Mouse (Mus musculus) E14TG2a.4 (cell line): ENCODE results near the gene Ccdc38.

Source experiments
- H3K27me3 ChIP-seq: 2 replicates; pipeline ENCODE4 v1.6.1; 2014; ENCODE audit warnings: low read length, control low read depth; ENCODE audit not compliant: insufficient read depth
- H3K36me3 ChIP-seq: 2 replicates; pipeline ENCODE4 v1.6.1; 2014; ENCODE audit warnings: low read length, control low read depth; ENCODE audit not compliant: insufficient read depth
- H3K4me1 ChIP-seq: replicated peaks from 2 replicates; pipeline ENCODE4 v1.6.1; 2014; ENCODE audit warnings: low read depth, low read length, control low read depth
- H3K4me3 ChIP-seq: replicated peaks from 2 replicates; pipeline ENCODE4 v1.5.1; 2014; ENCODE audit warnings: mild to moderate bottlenecking, low read length
- H3K9me3 ChIP-seq: 2 replicates; pipeline ENCODE4 v1.6.1; 2014; ENCODE audit warnings: low read length, control low read depth
- CTCF ChIP-seq: conservative IDR thresholded peaks from 2 replicates; pipeline ENCODE4 v1.5.1; 2014; ENCODE audit warnings: low read length
- NANOG ChIP-seq: IDR thresholded peaks from 2 replicates; pipeline ENCODE4 v1.6.1; 2014; ENCODE audit warnings: borderline replicate concordance, low read length, mixed read lengths
- POU5F1 ChIP-seq: IDR thresholded peaks from 2 replicates; pipeline ENCODE4 v1.6.1; 2014; ENCODE audit warnings: low read length, borderline replicate concordance

Gene Ccdc38

GRCm38 (mm10) chr10:93588796-93589195 lies 48.4 kb downstream of the Ccdc38 start:
- no peaks in the 10 kb centered on the region for H3K9me3 ChIP-seq
- peaks cover 39% of the 10 kb centered on the region for H3K36me3 ChIP-seq
- H3K4me3 ChIP-seq: peak overlapping the region; percentile 90
- peaks cover 20% of the 10 kb centered on the region for H3K4me1 ChIP-seq
- no peaks in the 10 kb centered on the region for H3K27me3 ChIP-seq
- TF ChIP-seq CTCF (no peak), POU5F1 (no peak), NANOG (no peak)

GRCm38 (mm10) chr10:93589281-93589848 lies 48.9 kb downstream of the Ccdc38 start, which contains the start of gene Snrpf:
Snrpf (minus strand) TSS chr10:93589706.
- Histone ChIP-seq H3K4me1 (peaks cover 22% of the 10 kb centered on the region), H3K4me3 (peak within 1 kb of the TSS; percentile 90), H3K36me3 (peaks cover 35% of the 10 kb centered on the region), H3K27me3 (peaks cover under 1% of the 10 kb centered on the region; the same call in 1 of the 2 replicates), H3K9me3 (no peaks in the 10 kb centered on the region)
- TF ChIP-seq POU5F1 (no peak), CTCF (no peak), NANOG (no peak)

GRCm38 (mm10) chr10:93592456-93592855 lies 52.0 kb downstream of the Ccdc38 start:
- Histone ChIP-seq H3K4me3 (no peak overlapping the region), H3K27me3 (peaks cover 9% of the 10 kb centered on the region; the same call in 1 of the 2 replicates), H3K4me1 (peaks cover 18% of the 10 kb centered on the region), H3K36me3 (peaks cover 6% of the 10 kb centered on the region), H3K9me3 (no peaks in the 10 kb centered on the region)
- no peak for TF ChIP-seq NANOG
- no peak for TF ChIP-seq CTCF
- TF ChIP-seq POU5F1: no peak

GRCm38 (mm10) chr10:93594022-93594482 lies 53.6 kb downstream of the Ccdc38 start:
- no peaks in the 10 kb centered on the region for H3K9me3 ChIP-seq
- H3K27me3 ChIP-seq: peaks cover 9% of the 10 kb centered on the region; the same call in 1 of the 2 replicates
- TF ChIP-seq POU5F1: no peak
- no peak for TF ChIP-seq NANOG
- peak; percentile 13; the same call in 1 of the 2 replicates for TF ChIP-seq CTCF
- H3K4me3 ChIP-seq: peak overlapping the region; percentile 45; the same call in 1 of the 2 replicates
- H3K36me3 ChIP-seq: no peaks in the 10 kb centered on the region
- H3K4me1 ChIP-seq: peaks cover 6% of the 10 kb centered on the region; the same call in 1 of the 2 replicates

GRCm38 (mm10) chr10:93595831-93596230 lies 55.4 kb downstream of the Ccdc38 start:
- H3K4me3 ChIP-seq: no peak overlapping the region
- no peaks in the 10 kb centered on the region for H3K36me3 ChIP-seq
- no peaks in the 10 kb centered on the region for H3K9me3 ChIP-seq
- H3K4me1 ChIP-seq: peaks cover 6% of the 10 kb centered on the region; the same call in 1 of the 2 replicates
- H3K27me3 ChIP-seq: peaks cover 9% of the 10 kb centered on the region; the same call in 1 of the 2 replicates
- no peak for TF ChIP-seq CTCF
- no peak for TF ChIP-seq NANOG
- TF ChIP-seq POU5F1: no peak

- Histone ChIP-seq H3K36me3 (no peaks in the 10 kb centered on the region), H3K4me3 (no peak overlapping the region), H3K4me1 (peaks cover 6% of the 10 kb centered on the region; the same call in 1 of the 2 replicates), H3K9me3 (no peaks in the 10 kb centered on the region), H3K27me3 (peaks cover 9% of the 10 kb centered on the region; the same call in 1 of the 2 replicates)
- TF ChIP-seq POU5F1 (no peak), CTCF (no peak), NANOG (no peak)
Measured at GRCm38 (mm10) chr10:93596641-93597040, 56.2 kb downstream of the Ccdc38 start.

- no peak for TF ChIP-seq NANOG
- TF ChIP-seq CTCF: no peak
- no peak for TF ChIP-seq POU5F1
- Histone ChIP-seq H3K4me1 (no peaks in the 10 kb centered on the region), H3K27me3 (peaks cover 7% of the 10 kb centered on the region; the same call in 1 of the 2 replicates), H3K9me3 (no peaks in the 10 kb centered on the region), H3K4me3 (no peak overlapping the region), H3K36me3 (no peaks in the 10 kb centered on the region)
Measured at GRCm38 (mm10) chr10:93602309-93602708, 61.9 kb downstream of the Ccdc38 start.

GRCm38 (mm10) chr10:93603256-93603655 lies 62.8 kb downstream of the Ccdc38 start:
- no peak overlapping the region for H3K4me3 ChIP-seq
- no peaks in the 10 kb centered on the region for H3K4me1 ChIP-seq
- TF ChIP-seq NANOG: no peak
- peak; percentile 33 for TF ChIP-seq CTCF
- H3K27me3 ChIP-seq: peaks cover 7% of the 10 kb centered on the region; the same call in 1 of the 2 replicates
- H3K9me3 ChIP-seq: no peaks in the 10 kb centered on the region
- H3K36me3 ChIP-seq: no peaks in the 10 kb centered on the region

GRCm38 (mm10) chr10:93606326-93606725 lies 65.9 kb downstream of the Ccdc38 start:
- no peaks in the 10 kb centered on the region for H3K9me3 ChIP-seq
- H3K36me3 ChIP-seq: no peaks in the 10 kb centered on the region
- no peak overlapping the region for H3K4me3 ChIP-seq
- 0 out of 2 replicates have a peak, but pooled peaks cover 2% of the 10 kb centered on the region for H3K4me1 ChIP-seq
- peaks cover 7% of the 10 kb centered on the region; the same call in 1 of the 2 replicates for H3K27me3 ChIP-seq
- no peak for TF ChIP-seq POU5F1
- TF ChIP-seq NANOG: no peak
- TF ChIP-seq CTCF: no peak
